Mouse (Mus musculus) heart, postnatal 36 days (tissue): Measurements from ENCODE around the gene Washc1. TPM values are rescaled to one million over a fixed set of nuclear protein-coding genes. Genes with fewer than 3 reads are reported as not detected.
"Not testable (repeated sequence)": the region's sequence is repeated elsewhere in the genome, so short reads cannot be mapped to it uniquely, and the experiment has no call there.

Experiments used
- DNase-seq, 2 experiments: peaks; one replicate each; pipeline ENCODE4 v3.0.0; 2021 to 2022
- intact Hi-C: fragments of 180-260 bp; cut with DNase I; formaldehyde crosslinking; loops from one replicate; pipeline ENCODE4 v1.15.1; 2025
- total RNA-seq, 2 experiments: library from RNA; stranded (reverse); gene quantifications; 2 replicates each; pipeline ENCODE4 v1.2.3; 2021

Washc1 gene
- total RNA-seq, 2 experiments from 2014 or later = 21.6 to 26.7 TPM

DNA sequence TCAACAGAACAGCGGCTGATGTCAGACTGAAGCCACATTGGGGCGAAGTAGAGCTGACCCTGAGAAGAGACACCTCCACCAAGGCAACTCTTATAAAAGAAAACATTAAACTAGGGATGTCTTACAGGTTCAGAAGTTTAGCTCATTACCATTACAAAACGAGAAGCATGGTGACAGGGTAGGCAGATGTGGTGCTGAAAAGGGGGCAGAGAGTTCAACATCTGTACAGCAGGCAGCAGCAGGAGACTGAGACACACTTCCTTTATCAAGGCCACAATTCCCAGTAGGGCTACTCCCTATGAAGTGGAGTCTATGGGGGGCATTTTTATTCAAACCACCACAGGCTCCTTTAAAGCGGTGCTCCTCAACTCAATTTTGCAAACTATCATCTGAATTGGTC is 3.1 kb upstream of the Washc1 start:
- no peak for DNase-seq
- intact Hi-C loops = loop anchor here (5.0 to 10.0 kb wide), 2 partner anchors 156 to 403 kb away; partner anchors contain the start of gene Twsg1

GRCm38 (mm10) chr17:66110746-66111145 is 599 bp upstream of the Washc1 start:
- peak in 1 of 2 experiments; percentile 17 for DNase-seq

GRCm38 (mm10) chr17:66112166-66112565 is 821 bp downstream of the Washc1 start:
- intact Hi-C loops = loop anchor here (5.0 kb wide), 1 partner anchor 230 kb away; no protein-coding TSS in a partner anchor
- no peak for DNase-seq

More at GRCm38 (mm10) chr17:66110746-66111145, 599 bp upstream of the Washc1 start:
- intact Hi-C loops = loop anchor here (5.0 kb wide), 1 partner anchor 228 kb away; no protein-coding TSS in a partner anchor

DNA sequence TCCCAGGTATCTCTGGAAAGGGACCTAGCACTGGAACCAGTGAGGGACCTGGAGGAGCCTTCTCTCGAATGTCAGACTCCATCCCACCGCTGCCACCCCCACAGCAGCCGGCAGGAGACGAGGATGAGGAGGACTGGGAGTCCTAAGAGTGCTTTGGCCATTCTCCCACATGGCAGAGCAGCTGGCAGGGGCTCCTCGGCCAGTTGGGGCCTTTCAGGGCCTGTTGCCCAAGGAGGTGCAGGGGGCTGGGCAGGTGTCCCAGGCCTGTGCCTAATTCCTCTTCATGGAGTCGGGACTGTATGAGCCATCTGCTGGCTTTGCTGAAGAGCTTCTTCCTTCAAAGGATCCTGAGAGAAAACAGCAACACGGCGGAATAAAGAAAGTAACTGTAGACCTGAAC is 7.6 kb downstream of the Washc1 start:
- no peak for DNase-seq
- intact Hi-C loops = no loop called here

- intact Hi-C loops = no loop called here
- no peak for DNase-seq
These were observed 9.4 kb downstream of the Washc1 start for GRCm38 (mm10) chr17:66120701-66121100.

- DNase-seq = peak; percentile 97 to 98
- intact Hi-C loops = no loop called here
These were observed 11.9 kb downstream of the Washc1 start, which contains the start of gene Ddx11 for GRCm38 (mm10) chr17:66123066-66123815. Gene Ddx11 (plus strand): TSS chr17:66123520.

DNA sequence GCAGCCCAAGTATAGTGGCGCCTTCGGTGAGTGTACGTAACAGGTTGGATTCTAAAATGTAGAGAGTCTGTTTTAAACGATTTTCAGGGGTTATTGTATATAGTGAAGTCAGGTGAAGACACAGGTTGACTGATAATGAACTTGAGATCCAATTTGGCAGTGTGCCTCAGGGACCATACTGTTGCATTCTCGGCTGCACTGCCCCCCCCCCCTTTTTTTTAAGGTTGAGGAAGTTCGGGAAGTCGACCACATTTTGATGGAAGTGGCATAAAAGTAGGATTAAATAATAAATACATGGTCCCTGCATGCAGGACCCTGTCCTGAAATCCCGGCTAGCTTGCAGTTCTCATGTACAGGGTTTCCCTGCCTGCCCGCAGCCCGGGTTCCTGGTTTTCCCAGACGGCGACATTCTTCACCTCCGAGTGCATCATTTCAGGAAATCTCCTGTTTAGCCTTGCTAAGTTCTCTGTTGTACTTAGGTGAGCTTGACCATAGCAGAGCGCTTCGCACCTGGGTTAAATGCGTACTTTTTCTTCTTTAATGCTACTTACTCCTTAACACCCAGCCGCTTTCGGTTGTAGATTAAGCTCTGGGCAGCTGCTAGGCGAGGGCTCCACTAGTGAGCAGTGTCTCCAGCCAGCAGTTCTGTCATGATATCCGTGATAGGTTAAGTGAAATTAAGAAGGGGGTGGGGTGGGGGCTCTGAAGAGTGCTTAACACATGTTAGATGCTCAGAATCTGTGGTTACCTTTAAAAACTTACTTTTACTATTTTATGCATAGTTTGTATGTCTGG is 12.7 kb downstream of the Washc1 start:
- DNase-seq = no peak
- intact Hi-C loops = no loop called here

DNA sequence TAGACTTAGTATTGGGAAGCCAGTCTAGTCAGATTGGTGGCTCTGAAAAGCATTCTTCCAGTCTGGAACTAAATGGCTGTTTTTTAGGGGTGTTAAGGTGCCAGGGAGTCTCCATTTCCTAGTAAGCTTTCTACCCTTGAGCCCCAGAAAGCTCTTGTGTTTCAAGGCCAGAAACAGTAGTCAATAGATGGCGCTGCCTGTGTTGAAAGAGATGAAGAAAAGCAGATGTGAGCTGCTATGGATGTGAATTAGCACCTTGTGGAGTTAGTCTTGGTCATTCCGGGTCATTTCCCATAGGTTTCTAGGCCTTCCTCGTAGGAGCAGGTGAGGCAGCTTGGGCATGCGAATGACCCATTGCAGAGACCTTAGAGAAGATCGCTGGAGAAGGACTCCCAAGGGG is 13.9 kb downstream of the Washc1 start:
- intact Hi-C loops = no loop called here
- DNase-seq = no peak

DNA sequence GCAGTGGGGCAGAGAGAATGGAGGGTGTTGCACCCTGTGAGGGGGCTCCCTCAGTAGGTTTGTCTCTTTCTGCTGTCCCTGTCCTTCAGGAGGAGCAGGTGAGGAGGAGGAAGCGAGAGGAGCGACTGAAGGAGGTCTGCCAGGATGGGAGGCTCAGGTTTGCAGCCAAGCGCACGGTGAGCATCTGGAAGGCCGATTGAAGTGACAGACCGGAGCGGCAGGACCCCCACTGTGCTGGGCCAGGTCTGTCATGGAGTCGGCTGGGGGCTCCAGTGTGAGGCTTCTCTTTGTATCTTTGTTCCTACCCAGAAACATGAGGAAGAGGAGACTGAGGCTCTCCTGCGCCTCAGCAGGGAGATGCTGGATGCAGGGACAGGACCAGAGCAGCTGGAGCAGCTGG is 19.0 kb downstream of the Washc1 start:
- intact Hi-C loops = no loop called here

GRCm38 (mm10) chr17:66131212-66131611 is 19.9 kb downstream of the Washc1 start:
- intact Hi-C loops = no loop called here
- no peak for DNase-seq

More for the DNA sequence above, 19.0 kb downstream of the Washc1 start:
- DNase-seq = no peak

GRCm38 (mm10) chr17:66152706-66153662 is 41.6 kb downstream of the Washc1 start:
- DNase-seq, intact Hi-C loops: not testable (repeated sequence)

GRCm38 (mm10) chr17:66153735-66154423 is 42.5 kb downstream of the Washc1 start:
- intact Hi-C loops, DNase-seq: not testable (repeated sequence)

- intact Hi-C loops = loop anchor here (5.0 kb wide), 1 partner anchor 332 kb away; no protein-coding TSS in a partner anchor
- no peak for DNase-seq
These were observed 43.5 kb downstream of the Washc1 start for GRCm38 (mm10) chr17:66154876-66155275.

DNA sequence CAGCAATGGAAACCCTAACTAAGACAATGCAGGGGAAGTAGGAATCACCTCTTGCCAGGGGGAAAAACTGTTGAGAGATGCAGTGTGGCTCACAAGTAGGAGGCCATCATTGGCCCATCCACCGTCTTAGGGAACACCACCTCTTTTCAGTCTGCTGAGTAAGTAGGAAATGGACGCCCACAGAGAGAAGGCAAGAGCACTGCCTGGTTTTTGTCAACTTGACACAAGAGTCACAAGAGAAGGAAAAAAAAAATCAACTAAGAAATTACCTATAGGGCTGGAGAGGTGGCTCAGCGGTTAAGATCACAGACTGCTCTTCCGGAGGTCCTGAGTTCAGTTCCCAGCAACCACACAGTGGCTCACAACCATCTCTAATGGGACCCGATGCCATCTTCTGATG is 46.9 kb downstream of the Washc1 start:
- no peak for DNase-seq
- intact Hi-C loops = loop anchor here (5.0 kb wide), 1 partner anchor 329 kb away; no protein-coding TSS in a partner anchor

DNA sequence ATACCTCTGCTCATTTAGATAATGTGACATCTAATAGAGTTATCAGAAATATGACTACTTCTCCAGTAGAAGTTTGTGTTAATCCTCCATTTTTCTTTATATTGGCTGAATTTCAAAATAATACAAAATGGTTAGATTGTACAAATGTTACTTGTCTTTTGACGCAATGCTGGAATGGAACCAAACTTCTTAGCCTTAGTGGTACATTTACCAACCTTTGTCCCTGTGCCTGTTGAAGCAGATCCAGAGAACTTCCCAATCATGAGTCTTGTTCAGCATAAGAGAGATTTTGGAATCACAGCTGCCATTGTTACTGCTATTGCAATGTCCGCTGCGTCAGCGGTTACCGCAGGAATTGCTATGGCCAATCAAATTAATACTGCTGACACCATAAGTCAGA is 55.8 kb downstream of the Washc1 start:
- DNase-seq, intact Hi-C loops: not testable (repeated sequence)
